Mouse (Mus musculus): ENCODE results near the gene Edf1.

Gene Edf1

GRCm38 (mm10) chr2:25582466-25583119 lies 24.9 kb downstream of the Edf1 start:
- DNase-seq (ENCODE audit: low spot score): no peak

- DNase-seq (ENCODE audit: low spot score): no peak
Measured at GRCm38 (mm10) chr2:25583120-25583481, 25.5 kb downstream of the Edf1 start.

- DNase-seq (ENCODE audit: low spot score): no peak
Measured at GRCm38 (mm10) chr2:25583571-25583970, 25.9 kb downstream of the Edf1 start.

GRCm38 (mm10) chr2:25584152-25584551 lies 26.5 kb downstream of the Edf1 start:
- DNase-seq (ENCODE audit: low spot score): no peak

GRCm38 (mm10) chr2:25584856-25585255 lies 27.2 kb downstream of the Edf1 start:
- DNase-seq (ENCODE audit: low spot score): no peak

- no peak for DNase-seq (ENCODE audit: low spot score)
Measured at GRCm38 (mm10) chr2:25585601-25586000, 28.0 kb downstream of the Edf1 start.

GRCm38 (mm10) chr2:25587290-25587689 lies 29.6 kb downstream of the Edf1 start:
- DNase-seq (ENCODE audit: low spot score): no peak

GRCm38 (mm10) chr2:25588227-25588907 lies 30.7 kb downstream of the Edf1 start:
- DNase-seq (ENCODE audit: low spot score): no peak

GRCm38 (mm10) chr2:25591863-25592262 lies 34.2 kb downstream of the Edf1 start:
- no peak for DNase-seq (ENCODE audit: low spot score)

GRCm38 (mm10) chr2:25596765-25597510 lies 39.3 kb downstream of the Edf1 start:
- DNase-seq (ENCODE audit: low spot score): no peak

- DNase-seq (ENCODE audit: low spot score): no peak
Measured at GRCm38 (mm10) chr2:25598749-25599148, 41.1 kb downstream of the Edf1 start.

- no peak for DNase-seq (ENCODE audit: low spot score)
Measured at GRCm38 (mm10) chr2:25600037-25600436, 42.4 kb downstream of the Edf1 start.

- no peak for DNase-seq (ENCODE audit: low spot score)
Measured at GRCm38 (mm10) chr2:25602526-25602925, 44.9 kb downstream of the Edf1 start.

GRCm38 (mm10) chr2:25607761-25608622 lies 50.3 kb downstream of the Edf1 start, which contains the start of gene Rabl6:
TSS of gene Rabl6 (minus strand) at chr2:25608521.
- DNase-seq (ENCODE audit: low spot score): peak; percentile 51

- DNase-seq (ENCODE audit: low spot score): no peak
Measured at GRCm38 (mm10) chr2:25608671-25609070, 51.0 kb downstream of the Edf1 start.
